Mouse (Mus musculus): ENCODE data around the gene Gpatch3. TPM values are rescaled to one million over a fixed set of nuclear protein-coding genes. Genes with fewer than 3 reads are reported as not detected.
A peak's percentile ranks its signal among the peaks of the same experiment; 100 is the strongest.

Gene Gpatch3
- 100 to 1,000 TPM in 3 of 26 experiments, 10 to 100 TPM in 23; 52.3 to 159 (median 67.1) TPM for total RNA-seq (2018; cell fraction: chromatin; rRNA removed)
- total RNA-seq (2018; cell fraction: cytosol; rRNA removed), result 10 to 100 TPM; 13.2 to 23.2 (median 17.6) TPM
- 10 to 100 TPM; 22.0 to 60.1 (median 38.5) TPM for total RNA-seq (2018; cell fraction: nucleus; rRNA removed)
- 13.9 to 16.6 TPM (median 14.8 TPM) in 3 replicates for polyA plus RNA-seq (2018)

- peak within 1 kb of the TSS; percentile 22 for H3K27ac ChIP-seq
- peaks cover 17% of the 10 kb centered on the region for H3K36me3 ChIP-seq (ENCODE audit: inconsistent target)
- peaks cover 35% of the 10 kb centered on the region for H3K79me2 ChIP-seq (ENCODE audit: inconsistent target)
- WGBS (ENCODE audit: missing documents), result 8% methylated on average over 44 of the region's 44 CpGs
- H3K4me3 ChIP-seq (ENCODE audit: inconsistent target), result peak within 1 kb of the TSS; percentile 64
Observed at GRCm38 (mm10) chr4:133574070-133574842, at the start of gene Gpatch3. Gene Gpatch3, plus strand, starts transcription at chr4:133574745.

GRCm38 (mm10) chr4:133527788-133528187 is 46.8 kb upstream of the Gpatch3 start:
- 90% methylated on average over 16 of the region's 16 CpGs for WGBS (ENCODE audit: missing documents)
- Histone ChIP-seq H3K79me2 (ENCODE audit: inconsistent target) (no peaks in the 10 kb centered on the region), H3K36me3 (ENCODE audit: inconsistent target) (peaks cover 14% of the 10 kb centered on the region; the same call in 1 of the 2 replicates), H3K4me3 (ENCODE audit: inconsistent target) (no peak overlapping the region), H3K27ac (no peak overlapping the region)

DNA sequence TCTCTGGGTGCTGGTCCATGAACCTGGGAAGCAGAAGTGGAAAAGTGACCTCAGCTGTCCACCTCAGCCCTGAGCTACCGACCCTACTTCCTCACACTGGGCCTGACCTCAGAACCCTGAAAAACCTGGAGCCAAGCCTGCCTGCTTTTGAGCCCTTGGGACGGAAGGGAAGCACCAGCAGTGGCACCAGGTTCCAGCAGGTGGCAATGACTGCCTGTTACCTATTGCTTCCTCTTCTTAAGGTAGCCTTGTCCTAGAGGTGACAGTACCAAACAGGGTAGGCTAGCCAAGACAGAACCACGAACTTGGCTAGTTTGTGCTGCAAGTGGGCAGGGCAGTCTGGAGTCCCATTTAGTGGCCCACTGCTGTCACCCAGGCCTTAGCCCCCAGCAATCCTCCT is 41.8 kb upstream of the Gpatch3 start:
- H3K27ac ChIP-seq, result no peak overlapping the region
- H3K36me3 ChIP-seq (ENCODE audit: inconsistent target), result peaks cover 47% of the 10 kb centered on the region
- no peak overlapping the region for H3K4me3 ChIP-seq (ENCODE audit: inconsistent target)
- H3K79me2 ChIP-seq (ENCODE audit: inconsistent target), result no peaks in the 10 kb centered on the region; the same call in 1 of the 2 replicates
- 67% methylated on average over 3 of the region's 3 CpGs for WGBS (ENCODE audit: missing documents)

DNA sequence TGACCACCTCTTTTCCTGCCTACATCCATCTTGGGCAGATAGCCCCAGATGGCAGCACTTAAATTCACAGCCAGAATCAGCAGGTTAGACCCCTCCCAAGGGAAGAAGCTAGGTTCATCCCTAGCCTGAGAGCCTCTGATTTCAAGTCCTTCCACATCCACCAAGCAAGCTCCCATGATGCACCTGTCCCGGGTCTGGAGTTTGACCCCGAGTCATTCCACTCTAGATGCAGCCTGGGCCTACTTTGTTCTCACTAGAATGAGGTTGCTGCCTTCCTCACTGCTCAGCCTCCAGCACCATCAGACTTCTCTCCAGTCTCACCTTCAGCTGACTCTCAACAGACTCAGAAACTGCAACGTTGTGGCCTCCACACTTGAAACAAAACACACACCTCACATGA is 38.5 kb upstream of the Gpatch3 start:
- H3K4me3 ChIP-seq (ENCODE audit: inconsistent target), result no peak overlapping the region
- 90% methylated on average over 3 of the region's 3 CpGs for WGBS (ENCODE audit: missing documents)
- peaks cover 64% of the 10 kb centered on the region for H3K36me3 ChIP-seq (ENCODE audit: inconsistent target)
- peaks cover 33% of the 10 kb centered on the region; the same call in 1 of the 2 replicates for H3K79me2 ChIP-seq (ENCODE audit: inconsistent target)
- no peak overlapping the region for H3K27ac ChIP-seq

DNA sequence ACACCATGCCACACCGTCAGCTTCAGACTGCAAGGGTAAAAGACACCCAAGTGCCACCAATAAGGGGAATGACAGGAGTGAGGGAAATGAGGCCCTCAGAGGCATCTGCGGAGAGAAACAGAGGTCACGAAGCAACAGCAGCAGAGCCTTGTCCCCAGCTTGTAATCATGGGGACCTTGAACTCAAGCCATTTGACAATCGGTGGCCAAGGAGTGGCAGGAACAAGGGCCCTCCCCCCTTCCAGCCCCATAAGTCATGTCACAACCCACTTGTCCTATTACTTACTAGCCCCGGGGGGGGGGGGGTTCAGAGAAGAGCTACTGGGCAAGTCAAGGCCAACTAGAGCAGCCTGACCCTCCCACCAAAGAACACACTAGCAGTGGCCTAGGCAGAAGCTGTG is 37.9 kb upstream of the Gpatch3 start:
- 85% methylated on average over 5 of the region's 5 CpGs for WGBS (ENCODE audit: missing documents)
- Histone ChIP-seq H3K36me3 (ENCODE audit: inconsistent target) (peaks cover 62% of the 10 kb centered on the region), H3K79me2 (ENCODE audit: inconsistent target) (peaks cover 39% of the 10 kb centered on the region; the same call in 1 of the 2 replicates), H3K27ac (no peak overlapping the region), H3K4me3 (ENCODE audit: inconsistent target) (no peak overlapping the region)

GRCm38 (mm10) chr4:133545272-133546231 is 29.0 kb upstream of the Gpatch3 start, which contains the start of gene Nudc:
Gene Nudc, minus strand, starts transcription at chr4:133545996.
- peaks cover under 1% of the 10 kb centered on the region; the same call in 1 of the 2 replicates for H3K36me3 ChIP-seq (ENCODE audit: inconsistent target)
- H3K27ac ChIP-seq, result peak within 1 kb of the TSS; percentile 24; the same call in 1 of the 2 replicates
- H3K79me2 ChIP-seq (ENCODE audit: inconsistent target), result peaks cover 50% of the 10 kb centered on the region
- under 1% methylated on average over 54 of the region's 77 CpGs for WGBS (ENCODE audit: missing documents)
- H3K4me3 ChIP-seq (ENCODE audit: inconsistent target), result peak within 1 kb of the TSS; percentile 94

DNA sequence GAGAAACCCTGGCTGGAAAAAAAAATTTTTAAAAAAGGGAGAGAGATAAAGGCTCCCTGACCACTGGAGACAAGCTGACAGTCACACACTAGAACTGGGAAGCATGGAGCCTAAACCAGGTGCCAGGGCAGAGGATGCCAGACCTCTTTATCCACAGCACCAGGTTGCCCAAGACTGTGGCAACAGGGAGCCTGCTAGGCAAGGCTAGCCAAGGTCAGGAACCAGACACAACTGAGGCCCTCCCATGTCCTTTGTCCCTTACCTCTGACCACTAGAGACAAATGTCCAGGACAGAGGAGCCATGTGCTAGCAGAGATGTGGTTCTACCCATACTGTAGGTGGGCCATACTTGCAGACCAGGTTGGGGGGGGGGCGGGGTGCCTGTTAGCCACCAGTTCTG is 22.5 kb upstream of the Gpatch3 start:
- H3K36me3 ChIP-seq (ENCODE audit: inconsistent target), result no peaks in the 10 kb centered on the region
- WGBS (ENCODE audit: missing documents), result 100% methylated on average over 1 of the region's 1 CpGs
- H3K27ac ChIP-seq, result no peak overlapping the region
- no peaks in the 10 kb centered on the region for H3K79me2 ChIP-seq (ENCODE audit: inconsistent target)
- H3K4me3 ChIP-seq (ENCODE audit: inconsistent target), result no peak overlapping the region

GRCm38 (mm10) chr4:133552768-133553447 is 21.6 kb upstream of the Gpatch3 start, which contains the start of gene Nr0b2:
Gene Nr0b2, plus strand, starts transcription at chr4:133553376.
- WGBS (ENCODE audit: missing documents), result 53% methylated on average over 10 of the region's 10 CpGs
- H3K36me3 ChIP-seq (ENCODE audit: inconsistent target), result no peaks in the 10 kb centered on the region
- 0 out of 2 replicates have a peak within 1 kb of the TSS, but pooled peaks have one; percentile 1 for H3K27ac ChIP-seq
- no peak within 1 kb of the TSS for H3K4me3 ChIP-seq (ENCODE audit: inconsistent target)
- H3K79me2 ChIP-seq (ENCODE audit: inconsistent target), result no peaks in the 10 kb centered on the region

GRCm38 (mm10) chr4:133553448-133554330 is 20.9 kb upstream of the Gpatch3 start:
- 35% methylated on average over 19 of the region's 19 CpGs for WGBS (ENCODE audit: missing documents)
- no peak overlapping the region for H3K4me3 ChIP-seq (ENCODE audit: inconsistent target)
- H3K27ac ChIP-seq, result no peak overlapping the region
- H3K36me3 ChIP-seq (ENCODE audit: inconsistent target), result no peaks in the 10 kb centered on the region
- no peaks in the 10 kb centered on the region for H3K79me2 ChIP-seq (ENCODE audit: inconsistent target)

DNA sequence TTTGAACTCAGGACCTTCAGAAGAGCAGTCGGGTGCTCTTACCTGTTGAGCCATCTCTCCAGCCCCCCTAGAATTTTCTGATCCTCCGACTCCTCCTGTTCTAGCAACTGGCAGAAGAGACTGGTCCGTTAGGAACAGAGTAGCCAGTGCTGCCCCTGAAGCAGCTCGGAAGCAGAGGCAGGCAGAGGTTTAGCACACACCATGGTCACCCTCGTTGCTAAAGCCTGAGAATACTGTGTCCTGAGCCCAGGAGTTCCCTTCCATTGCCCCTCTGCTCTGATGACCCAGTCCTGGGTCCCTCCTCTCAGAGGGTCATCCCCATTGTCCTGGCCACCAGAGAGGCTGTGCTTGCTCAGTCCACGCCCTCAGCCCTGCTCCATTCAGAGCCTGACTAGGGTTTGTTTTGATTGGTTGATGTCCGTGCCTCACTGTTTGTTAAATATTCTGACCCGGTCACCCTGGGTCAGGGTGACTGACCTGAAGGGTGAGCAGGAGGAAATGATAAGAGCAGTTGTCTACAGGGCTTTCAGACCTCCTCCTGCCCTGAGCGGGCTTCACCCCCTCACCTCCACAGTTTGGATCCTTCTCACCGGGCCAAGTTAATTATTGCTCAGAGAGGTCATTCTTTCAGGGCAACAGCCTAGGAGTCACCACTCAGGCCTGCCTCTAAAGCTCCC is 17.4 kb upstream of the Gpatch3 start:
- Histone ChIP-seq H3K79me2 (ENCODE audit: inconsistent target) (no peaks in the 10 kb centered on the region), H3K4me3 (ENCODE audit: inconsistent target) (no peak overlapping the region), H3K27ac (no peak overlapping the region), H3K36me3 (ENCODE audit: inconsistent target) (no peaks in the 10 kb centered on the region)
- 95% methylated on average over 10 of the region's 10 CpGs for WGBS (ENCODE audit: missing documents)

- Histone ChIP-seq H3K27ac (no peak overlapping the region), H3K79me2 (ENCODE audit: inconsistent target) (no peaks in the 10 kb centered on the region), H3K36me3 (ENCODE audit: inconsistent target) (no peaks in the 10 kb centered on the region), H3K4me3 (ENCODE audit: inconsistent target) (no peak overlapping the region)
- 91% methylated on average over 4 of the region's 4 CpGs for WGBS (ENCODE audit: missing documents)
Observed at GRCm38 (mm10) chr4:133559846-133560245, 14.7 kb upstream of the Gpatch3 start.

DNA sequence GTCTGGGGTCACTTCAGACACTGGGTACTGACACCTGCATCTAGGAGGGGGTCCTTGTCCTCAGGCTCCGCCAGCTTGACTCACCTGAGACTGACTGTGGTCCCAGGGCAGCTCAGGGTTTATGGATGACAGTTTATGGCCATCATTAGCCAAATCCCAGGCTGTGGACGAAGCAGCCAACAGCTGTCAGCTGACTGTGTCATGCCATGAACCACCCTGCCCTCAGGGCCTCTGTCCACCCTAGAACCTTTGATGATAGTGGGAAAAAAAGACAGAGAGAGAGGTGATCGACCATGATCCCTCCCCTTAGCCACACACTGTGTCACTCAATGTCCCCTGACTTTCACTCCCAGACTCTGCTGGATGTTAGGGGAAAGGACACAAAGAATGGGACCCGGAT is 12.9 kb upstream of the Gpatch3 start:
- Histone ChIP-seq H3K4me3 (ENCODE audit: inconsistent target) (no peak overlapping the region), H3K79me2 (ENCODE audit: inconsistent target) (no peaks in the 10 kb centered on the region), H3K36me3 (ENCODE audit: inconsistent target) (no peaks in the 10 kb centered on the region), H3K27ac (no peak overlapping the region)
- WGBS (ENCODE audit: missing documents), result 96% methylated on average over 4 of the region's 4 CpGs
